Mouse (Mus musculus) liver, adult 2 months (tissue): ENCODE measurements around the gene Hoxa7. TPM values are rescaled to one million over a fixed set of nuclear protein-coding genes. Genes with fewer than 3 reads are reported as not detected.

Experiments used
- DNase-seq: peaks from one replicate; pipeline ENCODE4 v3.0.0-alpha.2; 2011; ENCODE audit warnings: low read depth, low spot score; ENCODE audit errors: extremely low read depth
- H3K27ac ChIP-seq: fragments of 200-500 bp; replicated peaks from 2 replicates; pipeline ENCODE4 v1.5.1; 2012; ENCODE audit warnings: low read depth, mild to moderate bottlenecking, control low read depth, inconsistent platforms, low read length; ENCODE audit not compliant: insufficient read depth
- H3K27me3 ChIP-seq: fragments of 200-500 bp; 2 replicates; pipeline ENCODE4 v1.6.1; 2012; ENCODE audit warnings: mild to moderate bottlenecking, moderate library complexity, low read length, inconsistent platforms; ENCODE audit not compliant: control insufficient read depth, insufficient read depth
- H3K36me3 ChIP-seq: fragments of 200-500 bp; 2 replicates; pipeline ENCODE4 v1.6.1; 2012; ENCODE audit warnings: low read length, inconsistent platforms; ENCODE audit not compliant: control insufficient read depth, insufficient read depth
- H3K4me1 ChIP-seq: fragments of 200-500 bp; 2 replicates; pipeline ENCODE4 v1.6.1; 2011; ENCODE audit warnings: low read length; ENCODE audit not compliant: control insufficient read depth, insufficient read depth
- H3K4me3 ChIP-seq: fragments of 200-500 bp; 2 replicates; pipeline ENCODE4 v1.5.1; 2011; ENCODE audit warnings: low read depth, mild to moderate bottlenecking, control low read depth, low read length, moderate library complexity; ENCODE audit not compliant: insufficient read depth
- H3K79me2 ChIP-seq: fragments of 200-500 bp; 2 replicates; pipeline ENCODE4 v1.6.1; 2012; ENCODE audit warnings: inconsistent platforms, mild to moderate bottlenecking, low read length, moderate library complexity; ENCODE audit not compliant: control insufficient read depth, insufficient read depth
- H3K9ac ChIP-seq: fragments of 200-500 bp; 2 replicates; pipeline ENCODE4 v1.6.1; 2012; ENCODE audit warnings: low read depth, mild to moderate bottlenecking, control low read depth, inconsistent platforms, low read length
- CTCF ChIP-seq: fragments of 200-500 bp; IDR thresholded peaks from 2 replicates; pipeline ENCODE4 v1.5.1; 2011; ENCODE audit warnings: low read depth, low read length, control low read depth
- POLR2A ChIP-seq: fragments of 200-500 bp; IDR thresholded peaks from 2 replicates; pipeline ENCODE4 v1.6.1; 2011; ENCODE audit warnings: low read length, control low read depth; ENCODE audit not compliant: insufficient read depth; ENCODE audit errors: extremely low read depth
- WGBS: fragments of 180-500 bp; shearing (Covaris S2); methylation state at CpG from one replicate; pipeline ENCODE4 v1.1.7; 2018; 5-methylcytosine and 5-hydroxymethylcytosine counted together
- polyA plus RNA-seq: library from polyadenylated mRNA; depleted of rRNA; stranded (reverse); fragments of >200 nt; gene quantifications from 2 replicates; pipeline ENCODE4 v1.2.3, GENCODE M21; 2012
- total RNA-seq: library from RNA; depleted of rRNA; stranded (reverse); fragments of >200 nt; gene quantifications from 2 replicates; pipeline ENCODE4 v1.2.3, GENCODE M21; 2014

Gene Hoxa7
- total and polyA plus RNA-seq, 2 experiments = 0.04 TPM; not detected in 1

DNA sequence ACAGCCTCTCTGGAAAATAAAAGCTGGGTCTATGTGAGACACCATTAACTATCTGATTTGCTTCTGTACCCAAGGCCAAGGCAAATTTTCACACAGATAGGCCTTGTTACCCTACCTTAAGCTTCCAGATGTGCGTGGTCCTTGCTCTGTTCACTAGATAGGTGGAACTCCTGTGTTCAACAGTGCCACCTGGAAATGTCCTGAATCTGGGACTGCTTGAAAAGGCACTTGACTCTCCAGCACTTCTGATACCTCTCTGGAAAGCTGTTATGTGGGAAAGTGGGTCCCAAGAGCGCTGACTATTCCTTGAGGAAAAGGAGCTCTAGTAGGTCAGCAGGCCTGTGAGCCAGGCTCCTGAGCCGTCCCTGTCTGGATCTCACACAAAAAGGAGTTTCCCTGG lies 15.2 kb upstream of the Hoxa7 start:
- Histone ChIP-seq H3K27ac (no peak overlapping the region), H3K27me3 (peaks cover 68% of the 10 kb centered on the region), H3K4me1 (no peaks in the 10 kb centered on the region), H3K36me3 (no peaks in the 10 kb centered on the region), H3K4me3 (no peak overlapping the region), H3K9ac (no peak overlapping the region), H3K79me2 (no peaks in the 10 kb centered on the region)
- TF ChIP-seq CTCF = no peak
- no peak for TF ChIP-seq POLR2A
- 14% methylated on average over 3 of the region's 3 CpGs for WGBS
- no peak for DNase-seq

DNA sequence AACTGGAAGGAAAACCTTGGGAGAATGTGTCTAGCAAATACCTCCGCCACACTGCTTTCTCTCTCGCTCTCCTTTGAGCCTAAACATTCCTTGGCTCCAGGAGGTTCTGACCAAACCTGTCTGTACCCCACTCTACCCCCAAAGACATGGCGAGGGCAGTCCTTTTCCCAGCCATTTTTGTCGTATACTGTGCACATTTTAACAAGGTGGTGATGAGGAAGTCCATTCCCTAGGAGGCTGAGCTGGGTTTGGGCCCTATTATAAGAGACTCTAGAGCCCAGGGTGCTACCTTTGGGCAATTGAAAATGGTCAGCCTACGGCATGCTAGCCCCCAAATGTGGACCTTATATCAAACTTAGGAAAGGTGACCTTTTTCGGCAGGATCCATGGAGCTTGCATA lies 14.2 kb upstream of the Hoxa7 start:
- no peaks in the 10 kb centered on the region for H3K36me3 ChIP-seq
- H3K79me2 ChIP-seq = no peaks in the 10 kb centered on the region
- H3K27ac ChIP-seq = no peak overlapping the region
- H3K9ac ChIP-seq = no peak overlapping the region
- no peaks in the 10 kb centered on the region for H3K4me1 ChIP-seq
- H3K4me3 ChIP-seq = no peak overlapping the region
- H3K27me3 ChIP-seq = peaks cover 60% of the 10 kb centered on the region
- 25% methylated on average over 6 of the region's 6 CpGs for WGBS
- no peak for DNase-seq
- no peak for TF ChIP-seq POLR2A
- TF ChIP-seq CTCF = no peak

DNA sequence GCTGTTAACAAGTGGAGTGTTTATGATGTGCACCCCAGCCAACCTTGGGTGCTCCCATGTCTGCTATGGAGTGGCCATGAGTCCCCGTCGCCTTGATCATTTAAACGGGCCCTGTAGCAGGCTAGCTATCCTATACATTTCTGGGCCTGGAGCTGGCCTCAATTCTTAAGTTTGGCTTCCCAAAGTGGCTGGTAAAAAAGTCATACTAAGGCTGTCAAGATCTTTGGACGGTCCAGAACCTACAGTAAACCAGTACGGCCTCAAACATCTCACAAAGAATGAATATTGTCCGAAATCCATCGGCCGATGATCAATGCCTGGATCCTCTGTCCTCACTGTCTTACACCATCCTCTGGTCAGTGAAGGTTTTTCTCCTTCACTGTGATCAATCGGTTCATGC lies 13.6 kb upstream of the Hoxa7 start:
- no peak for DNase-seq
- 35% methylated on average over 9 of the region's 9 CpGs for WGBS
- no peak overlapping the region for H3K4me3 ChIP-seq
- no peaks in the 10 kb centered on the region for H3K79me2 ChIP-seq
- no peaks in the 10 kb centered on the region for H3K4me1 ChIP-seq
- H3K9ac ChIP-seq = no peak overlapping the region
- H3K27me3 ChIP-seq = peaks cover 61% of the 10 kb centered on the region
- H3K36me3 ChIP-seq = no peaks in the 10 kb centered on the region
- TF ChIP-seq CTCF = no peak
- no peak for TF ChIP-seq POLR2A
- H3K27ac ChIP-seq = no peak overlapping the region

DNA sequence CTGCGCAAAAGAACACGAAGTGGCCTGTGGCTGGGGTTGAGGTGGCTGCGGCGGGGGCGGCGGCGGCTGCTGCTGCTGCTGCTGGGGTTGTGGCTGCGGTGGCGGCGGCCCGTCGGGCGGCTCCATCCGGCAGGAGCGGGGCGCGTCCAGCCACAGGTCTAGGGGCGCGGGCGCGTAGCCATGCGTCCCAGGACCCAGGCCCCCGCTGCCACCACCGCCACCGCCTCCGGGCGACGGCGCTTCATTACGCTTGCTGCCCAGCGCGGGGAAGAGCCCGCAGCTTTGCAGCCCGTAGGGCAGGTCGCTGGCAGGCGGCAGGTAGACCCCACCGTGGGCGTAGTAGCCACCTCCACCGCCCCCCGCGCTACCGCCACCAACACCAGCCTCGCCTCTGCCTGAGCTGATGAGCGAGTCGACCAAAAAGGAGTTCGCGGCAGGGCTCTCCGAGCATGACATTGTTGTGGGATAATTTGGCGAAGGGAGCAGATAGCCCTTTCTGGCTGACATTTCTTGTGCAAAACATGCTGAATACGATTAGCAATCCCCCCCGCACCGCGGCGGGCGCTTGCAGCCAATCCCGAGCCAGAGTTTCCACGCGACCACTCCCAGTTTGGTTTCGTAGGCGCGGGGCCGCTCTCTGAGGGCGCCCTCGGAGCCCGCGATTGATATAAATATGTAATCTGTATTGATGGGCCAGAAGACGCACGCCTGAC lies 12.9 kb upstream of the Hoxa7 start:
- Histone ChIP-seq H3K4me3 (no peak overlapping the region), H3K9ac (no peak overlapping the region), H3K27me3 (peaks cover 61% of the 10 kb centered on the region), H3K4me1 (no peaks in the 10 kb centered on the region), H3K27ac (no peak overlapping the region), H3K79me2 (no peaks in the 10 kb centered on the region), H3K36me3 (no peaks in the 10 kb centered on the region)
- 6% methylated on average over 68 of the region's 68 CpGs for WGBS
- DNase-seq = no peak
- TF ChIP-seq CTCF = no peak

DNA sequence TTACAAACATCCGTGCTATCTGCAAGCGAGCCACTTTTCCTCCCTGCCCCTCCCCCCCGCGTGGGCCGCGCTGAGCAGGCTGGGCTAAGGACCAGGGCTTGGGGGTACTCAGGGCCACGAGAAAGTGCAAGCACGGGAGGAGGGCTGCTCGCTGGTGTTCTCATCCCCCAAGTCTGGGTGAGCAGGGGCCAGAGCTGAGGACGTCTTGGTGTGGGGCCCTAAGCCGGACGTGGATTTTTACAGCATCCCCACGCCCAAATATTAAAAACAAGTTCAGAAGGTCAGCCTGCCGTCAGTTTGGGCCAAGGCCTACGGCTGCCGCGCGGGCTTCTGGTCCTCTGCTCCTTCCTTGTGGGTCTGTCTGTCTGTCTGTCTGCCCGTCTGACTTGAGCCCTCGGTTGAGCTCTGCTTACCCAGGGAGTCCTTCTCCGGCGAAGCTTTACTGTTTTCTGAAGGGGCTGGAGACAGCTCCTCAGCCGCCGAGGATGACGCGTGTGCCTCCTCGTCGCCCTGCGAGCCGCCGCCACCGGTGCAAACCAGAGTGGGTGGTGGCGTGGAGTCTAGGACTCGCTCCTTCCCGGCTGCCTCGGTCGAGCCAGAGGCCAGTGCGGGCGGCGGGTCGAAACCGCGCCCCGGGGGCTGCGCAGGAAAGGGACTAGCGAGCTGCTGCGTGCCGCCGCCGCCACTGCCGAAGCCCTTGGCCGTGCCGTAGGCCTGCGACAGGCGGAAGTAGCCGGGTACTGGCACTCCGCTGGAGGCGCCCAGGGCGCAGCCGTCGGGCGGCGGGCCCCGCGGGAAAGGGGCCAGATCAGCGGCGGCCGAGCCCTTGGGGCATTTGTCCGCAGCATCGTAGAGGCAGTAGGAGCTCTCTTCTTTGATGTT lies 12.1 kb upstream of the Hoxa7 start:
- Histone ChIP-seq H3K27ac (no peak overlapping the region), H3K4me1 (no peaks in the 10 kb centered on the region), H3K36me3 (no peaks in the 10 kb centered on the region), H3K9ac (no peak overlapping the region), H3K27me3 (peaks cover 63% of the 10 kb centered on the region), H3K4me3 (no peak overlapping the region), H3K79me2 (no peaks in the 10 kb centered on the region)
- no peak for TF ChIP-seq POLR2A
- TF ChIP-seq CTCF = no peak
- 4% methylated on average over 70 of the region's 70 CpGs for WGBS
- no peak for DNase-seq
